Mouse (Mus musculus): ENCODE measurements around the gene Arhgap40. TPM values are rescaled to one million over a fixed set of nuclear protein-coding genes. Genes with fewer than 3 reads are reported as not detected.

Gene Arhgap40
- polyA plus RNA-seq (2016; fragmentation: Nextera tagmentation; extraction: Ambion mirVana), result 0.46 and 0.51 TPM in 2 replicates

DNA sequence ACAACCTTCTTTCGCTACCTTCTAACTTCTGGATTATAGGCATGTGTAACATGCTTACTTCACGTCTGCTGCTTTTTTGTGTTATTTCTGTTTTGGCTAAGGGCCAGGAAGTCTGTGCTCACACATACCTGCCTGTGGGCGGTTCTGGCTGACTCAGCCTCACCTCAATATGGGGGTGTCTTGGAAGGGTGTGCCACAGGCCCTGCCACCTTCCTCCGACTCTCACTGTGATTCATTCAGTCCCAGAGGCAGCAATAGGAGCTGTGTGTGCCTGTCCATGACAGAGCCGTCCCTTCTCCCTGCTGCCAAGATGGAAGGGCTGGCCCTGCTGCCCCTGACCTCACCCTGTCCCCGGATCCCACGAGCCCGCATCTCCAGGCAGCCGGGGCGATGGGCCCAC, at the start of gene Arhgap40:
Gene Arhgap40 (plus strand): TSS at position 269 of the 400 bp plus-strand sequence.
- Histone ChIP-seq H3K4me2 (replicated peaks) (no peak within 1 kb of the TSS), H3K9me3 (no peaks in the 10 kb centered on the region), H3K27me3 (no peaks in the 10 kb centered on the region), H3K36me3 (no peaks in the 10 kb centered on the region), H3K9ac (replicated peaks) (no peak within 1 kb of the TSS), H3K4me3 (no peak within 1 kb of the TSS), H3K4me1 (no peaks in the 10 kb centered on the region), H3K27ac (replicated peaks) (no peak within 1 kb of the TSS)
- WGBS, result 86% methylated on average over 10 of the region's 10 CpGs
- no peak for ATAC-seq (ENCODE audit: low FRiP score, low read depth)

DNA sequence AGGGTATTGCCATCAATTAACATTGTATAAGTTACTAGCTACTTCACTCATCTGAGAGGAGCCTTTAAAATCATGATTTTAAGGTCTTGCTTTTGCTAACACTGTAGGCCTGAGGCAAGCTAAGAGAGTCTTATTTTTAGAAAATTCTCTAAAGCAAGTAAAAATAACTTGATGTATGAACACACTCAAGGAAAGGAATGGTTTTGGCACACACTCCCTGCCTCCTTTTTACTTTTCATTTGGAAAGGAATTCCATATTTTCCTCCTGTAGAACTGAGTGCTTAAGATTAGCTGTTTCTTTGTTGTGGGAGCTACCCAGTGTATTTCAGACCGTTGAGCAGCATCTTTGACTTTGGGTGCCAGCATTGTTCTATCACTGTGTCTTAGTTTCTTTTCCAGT, 38.4 kb upstream of the Arhgap40 start:
- WGBS, result 86% methylated on average over 1 of the region's 1 CpGs
- peaks cover 64% of the 10 kb centered on the region for H3K36me3 ChIP-seq
- no peak overlapping the region for H3K4me3 ChIP-seq
- no peak overlapping the region for H3K27ac ChIP-seq (replicated peaks)
- no peaks in the 10 kb centered on the region for H3K4me1 ChIP-seq
- H3K9ac ChIP-seq (replicated peaks), result no peak overlapping the region
- ATAC-seq (ENCODE audit: low FRiP score, low read depth), result no peak
- H3K4me2 ChIP-seq (replicated peaks), result no peak overlapping the region
- H3K27me3 ChIP-seq, result no peaks in the 10 kb centered on the region
- H3K9me3 ChIP-seq, result no peaks in the 10 kb centered on the region

DNA sequence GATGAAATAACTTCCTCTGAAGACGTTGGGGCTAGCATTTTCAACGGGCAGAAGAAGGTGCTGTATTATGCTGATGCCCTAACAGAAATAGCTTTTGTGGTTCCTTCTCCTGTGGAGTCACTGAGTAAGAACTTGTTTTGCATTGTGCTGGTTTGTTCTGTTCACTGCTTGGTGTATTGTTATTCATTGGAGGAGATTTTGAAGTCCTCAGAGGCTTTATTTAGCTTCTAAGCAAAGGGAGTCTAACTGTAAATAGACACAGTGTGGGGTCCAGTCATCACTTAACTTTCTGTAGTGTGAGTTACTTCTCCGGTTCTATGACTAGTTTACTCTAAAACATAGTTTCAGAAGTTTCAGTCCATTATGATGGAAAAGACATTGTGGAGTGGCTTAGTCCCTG, 35.0 kb upstream of the Arhgap40 start:
- Histone ChIP-seq H3K27me3 (no peaks in the 10 kb centered on the region), H3K4me3 (no peak overlapping the region), H3K4me1 (no peaks in the 10 kb centered on the region), H3K27ac (replicated peaks) (no peak overlapping the region), H3K9me3 (no peaks in the 10 kb centered on the region), H3K36me3 (peaks cover 82% of the 10 kb centered on the region), H3K9ac (replicated peaks) (no peak overlapping the region), H3K4me2 (replicated peaks) (no peak overlapping the region)
- ATAC-seq (ENCODE audit: low FRiP score, low read depth), result no peak
- WGBS, result 83% methylated on average over 3 of the region's 3 CpGs

DNA sequence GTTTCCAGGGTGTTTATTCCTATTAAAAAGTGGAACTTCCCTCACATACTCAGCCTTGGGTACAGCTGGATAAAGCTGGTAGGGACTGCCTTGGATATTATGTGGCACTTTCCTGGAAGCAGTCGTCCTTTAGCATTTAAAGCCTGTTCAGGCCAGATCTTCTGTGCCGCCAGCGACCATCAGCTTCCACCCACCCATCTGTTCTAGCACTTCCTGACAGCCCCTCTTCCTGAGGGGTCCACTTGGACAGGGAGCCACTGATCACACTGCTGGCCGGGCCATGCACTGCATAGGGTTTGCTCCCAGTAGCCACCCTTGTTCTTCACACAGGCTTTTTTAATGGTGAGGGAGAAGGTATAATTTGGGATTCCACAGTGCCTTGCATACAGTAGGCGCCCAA, 14.1 kb upstream of the Arhgap40 start:
- Histone ChIP-seq H3K36me3 (peaks cover 54% of the 10 kb centered on the region), H3K9me3 (no peaks in the 10 kb centered on the region), H3K4me2 (replicated peaks) (no peak overlapping the region), H3K4me3 (no peak overlapping the region), H3K27ac (replicated peaks) (no peak overlapping the region), H3K4me1 (no peaks in the 10 kb centered on the region), H3K9ac (replicated peaks) (no peak overlapping the region), H3K27me3 (no peaks in the 10 kb centered on the region)
- 87% methylated on average over 5 of the region's 5 CpGs for WGBS
- no peak for ATAC-seq (ENCODE audit: low FRiP score, low read depth)

DNA sequence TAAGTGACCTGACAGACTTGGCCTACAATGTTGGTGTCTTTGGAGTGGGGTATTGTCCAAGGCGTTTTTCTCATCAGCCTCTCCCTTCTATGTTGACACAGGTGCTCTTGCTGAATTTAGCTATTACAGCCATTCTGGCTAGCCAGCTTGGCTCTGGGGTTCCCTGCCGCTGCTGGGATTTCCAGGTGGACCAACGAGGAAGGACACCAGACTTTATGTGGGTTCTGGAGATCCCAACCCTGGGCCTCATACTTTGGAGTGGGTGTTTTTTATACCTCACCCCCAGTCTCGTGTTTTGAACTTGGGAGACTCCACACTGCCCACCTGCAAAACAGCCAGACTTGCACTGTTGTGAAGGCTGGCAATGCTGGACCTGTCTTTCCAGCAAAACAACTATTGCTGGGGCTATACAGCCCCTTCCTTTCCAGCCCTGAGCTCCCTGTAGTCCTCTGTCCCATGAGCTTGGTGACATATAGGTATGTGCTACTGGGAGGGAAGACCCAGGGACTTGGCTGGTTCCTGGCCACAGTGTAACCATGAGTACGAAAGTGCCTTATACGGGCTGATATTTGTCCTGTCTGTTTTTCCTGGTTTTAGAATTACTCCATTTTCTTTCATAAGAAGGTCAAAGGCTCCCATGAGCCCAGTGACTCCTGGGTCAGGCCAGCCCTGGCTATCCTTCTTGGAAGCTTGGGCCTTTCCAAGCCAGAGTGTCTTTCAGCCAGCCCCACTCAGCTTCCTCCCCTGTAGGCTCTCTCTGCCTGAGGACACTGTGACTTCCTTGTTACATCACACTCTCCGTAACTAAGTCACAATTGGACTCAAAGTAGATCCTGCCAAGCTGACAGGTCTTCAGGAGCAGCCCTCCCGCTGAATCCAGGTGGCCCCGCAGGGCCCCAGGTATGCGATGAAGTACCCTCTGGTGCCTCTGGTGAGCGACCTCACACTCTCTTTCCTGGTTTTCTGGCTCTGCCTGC, 10.5 kb upstream of the Arhgap40 start, which contains the start of gene Adig:
Gene Adig (plus strand): TSS at position 777 of the 977 bp plus-strand sequence.
- Histone ChIP-seq H3K4me3 (no peak within 1 kb of the TSS), H3K9ac (replicated peaks) (no peak within 1 kb of the TSS), H3K36me3 (peaks cover 23% of the 10 kb centered on the region), H3K4me1 (no peaks in the 10 kb centered on the region), H3K27me3 (no peaks in the 10 kb centered on the region), H3K27ac (replicated peaks) (no peak within 1 kb of the TSS), H3K9me3 (no peaks in the 10 kb centered on the region), H3K4me2 (replicated peaks) (no peak within 1 kb of the TSS)
- WGBS, result 75% methylated on average over 11 of the region's 11 CpGs
- no peak for ATAC-seq (ENCODE audit: low FRiP score, low read depth)

DNA sequence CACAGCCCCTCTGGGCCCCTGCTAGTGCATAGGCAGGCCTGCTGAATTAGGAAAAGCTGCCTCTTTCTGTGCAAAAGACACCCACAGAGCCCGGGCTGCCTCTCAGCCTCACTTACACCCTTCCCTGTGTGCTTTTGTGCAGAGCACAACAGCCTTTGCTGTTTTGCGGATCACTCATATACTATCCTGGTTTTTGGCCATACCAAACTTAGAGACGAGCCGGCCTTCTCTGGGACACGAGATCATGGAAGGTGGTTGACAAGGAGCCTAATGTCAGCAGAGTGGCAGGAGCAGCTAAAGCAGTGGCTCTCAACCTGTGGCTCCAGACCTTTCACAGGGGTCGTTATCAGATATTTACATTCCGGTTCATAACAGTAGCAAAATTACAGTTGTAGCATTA, 9.4 kb upstream of the Arhgap40 start:
- H3K4me1 ChIP-seq, result no peaks in the 10 kb centered on the region
- WGBS, result 91% methylated on average over 7 of the region's 7 CpGs
- no peak overlapping the region for H3K27ac ChIP-seq (replicated peaks)
- ATAC-seq (ENCODE audit: low FRiP score, low read depth), result no peak
- H3K4me2 ChIP-seq (replicated peaks), result no peak overlapping the region
- H3K9ac ChIP-seq (replicated peaks), result no peak overlapping the region
- H3K9me3 ChIP-seq, result no peaks in the 10 kb centered on the region
- no peaks in the 10 kb centered on the region for H3K27me3 ChIP-seq
- no peak overlapping the region for H3K4me3 ChIP-seq
- H3K36me3 ChIP-seq, result peaks cover 16% of the 10 kb centered on the region

DNA sequence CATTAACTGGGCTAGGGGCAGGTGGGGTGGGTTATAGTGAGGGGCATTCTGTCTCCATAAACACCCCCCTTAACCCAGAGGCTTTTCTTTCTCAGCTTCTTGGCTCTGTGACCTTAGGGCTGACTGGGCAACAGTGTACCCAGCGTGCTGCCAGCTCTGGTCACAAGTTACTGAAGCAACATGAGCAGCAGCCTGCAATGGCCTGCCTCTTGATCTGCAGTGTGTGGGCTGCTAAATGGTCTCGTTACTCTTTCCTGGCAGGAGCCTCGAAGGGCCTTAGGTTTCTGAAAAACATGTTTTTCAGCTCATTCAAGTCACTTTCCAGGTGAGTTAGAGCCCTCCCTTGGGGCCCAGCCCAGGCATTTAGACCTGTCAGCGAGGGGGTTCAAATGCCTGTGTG, 8.9 kb upstream of the Arhgap40 start:
- WGBS, result 84% methylated on average over 4 of the region's 4 CpGs
- Histone ChIP-seq H3K4me2 (replicated peaks) (no peak overlapping the region), H3K4me1 (no peaks in the 10 kb centered on the region), H3K27ac (replicated peaks) (no peak overlapping the region), H3K27me3 (no peaks in the 10 kb centered on the region), H3K9ac (replicated peaks) (no peak overlapping the region), H3K9me3 (no peaks in the 10 kb centered on the region), H3K4me3 (no peak overlapping the region), H3K36me3 (peaks cover 12% of the 10 kb centered on the region)
- ATAC-seq (ENCODE audit: low FRiP score, low read depth), result no peak

DNA sequence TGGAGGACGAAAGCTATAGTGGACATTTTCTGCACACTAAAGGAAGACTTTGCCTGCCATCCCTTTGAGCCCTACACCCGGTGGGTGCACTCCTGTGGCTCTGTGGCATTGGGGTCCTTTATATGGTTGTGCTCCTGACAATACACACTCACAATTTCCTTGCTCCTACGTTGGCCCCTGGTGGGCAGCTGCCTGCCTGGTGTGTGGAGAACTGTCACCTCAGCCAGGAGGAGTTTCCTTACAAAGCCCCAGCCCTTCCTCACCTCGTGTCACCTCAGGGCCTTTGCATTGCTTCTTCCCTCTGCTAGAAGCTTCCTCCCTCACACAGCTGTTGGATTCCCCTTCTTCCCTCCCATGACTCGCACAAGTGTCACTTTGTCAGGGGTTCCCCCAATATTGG, 6.1 kb upstream of the Arhgap40 start:
- Histone ChIP-seq H3K9me3 (no peaks in the 10 kb centered on the region), H3K36me3 (no peaks in the 10 kb centered on the region), H3K4me1 (no peaks in the 10 kb centered on the region), H3K9ac (replicated peaks) (no peak overlapping the region), H3K27me3 (no peaks in the 10 kb centered on the region), H3K4me3 (no peak overlapping the region), H3K4me2 (replicated peaks) (no peak overlapping the region), H3K27ac (replicated peaks) (no peak overlapping the region)
- ATAC-seq (ENCODE audit: low FRiP score, low read depth), result no peak
- WGBS, result 83% methylated on average over 5 of the region's 5 CpGs

DNA sequence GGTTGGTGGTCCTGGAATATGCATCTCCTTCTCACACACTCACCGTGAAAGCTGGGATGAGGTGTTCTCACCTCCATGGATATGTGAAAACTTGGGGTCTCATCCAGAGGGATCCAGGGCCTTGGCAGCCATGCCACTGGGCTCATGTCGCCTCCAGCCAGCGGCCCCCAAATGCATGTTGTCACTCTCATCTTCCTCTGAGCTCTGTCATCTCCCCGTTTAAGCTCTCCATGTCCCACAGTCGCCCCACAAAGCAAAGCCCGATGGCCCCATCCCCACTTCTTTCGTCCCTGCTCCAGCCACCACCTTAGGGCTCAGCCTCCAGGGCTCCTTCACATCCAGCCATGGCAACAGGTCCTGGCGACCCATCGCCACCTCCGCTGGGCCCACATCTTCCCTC, 5.5 kb upstream of the Arhgap40 start:
- no peak overlapping the region for H3K4me2 ChIP-seq (replicated peaks)
- no peak for ATAC-seq (ENCODE audit: low FRiP score, low read depth)
- H3K27ac ChIP-seq (replicated peaks), result no peak overlapping the region
- H3K36me3 ChIP-seq, result no peaks in the 10 kb centered on the region
- no peaks in the 10 kb centered on the region for H3K4me1 ChIP-seq
- no peaks in the 10 kb centered on the region for H3K27me3 ChIP-seq
- WGBS, result 93% methylated on average over 10 of the region's 10 CpGs
- no peaks in the 10 kb centered on the region for H3K9me3 ChIP-seq
- no peak overlapping the region for H3K4me3 ChIP-seq
- no peak overlapping the region for H3K9ac ChIP-seq (replicated peaks)

DNA sequence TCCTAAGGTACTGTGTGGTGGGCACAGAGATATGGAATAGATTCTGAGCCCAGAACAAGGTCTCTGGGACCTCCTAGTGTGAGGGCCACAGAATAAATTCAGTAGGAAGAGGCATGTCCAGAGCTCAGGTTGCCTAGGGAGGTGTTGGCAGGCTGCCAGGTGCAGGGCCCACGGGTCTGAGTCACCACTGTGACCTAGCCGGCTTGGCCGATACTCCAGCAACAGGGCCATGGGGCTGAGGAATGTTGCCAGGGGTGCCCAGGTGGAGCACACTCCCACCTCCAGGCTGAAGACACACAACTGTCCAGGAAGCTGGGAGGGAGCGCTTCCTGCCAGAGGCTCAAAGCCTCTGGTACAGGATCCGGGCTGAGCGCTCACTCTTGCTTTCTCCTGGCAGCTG, 1.9 kb upstream of the Arhgap40 start:
- Histone ChIP-seq H3K4me3 (no peak overlapping the region), H3K4me1 (no peaks in the 10 kb centered on the region), H3K27me3 (no peaks in the 10 kb centered on the region), H3K9ac (replicated peaks) (no peak overlapping the region), H3K36me3 (no peaks in the 10 kb centered on the region), H3K9me3 (no peaks in the 10 kb centered on the region), H3K27ac (replicated peaks) (no peak overlapping the region), H3K4me2 (replicated peaks) (no peak overlapping the region)
- no peak for ATAC-seq (ENCODE audit: low FRiP score, low read depth)
- WGBS, result 86% methylated on average over 6 of the region's 6 CpGs

DNA sequence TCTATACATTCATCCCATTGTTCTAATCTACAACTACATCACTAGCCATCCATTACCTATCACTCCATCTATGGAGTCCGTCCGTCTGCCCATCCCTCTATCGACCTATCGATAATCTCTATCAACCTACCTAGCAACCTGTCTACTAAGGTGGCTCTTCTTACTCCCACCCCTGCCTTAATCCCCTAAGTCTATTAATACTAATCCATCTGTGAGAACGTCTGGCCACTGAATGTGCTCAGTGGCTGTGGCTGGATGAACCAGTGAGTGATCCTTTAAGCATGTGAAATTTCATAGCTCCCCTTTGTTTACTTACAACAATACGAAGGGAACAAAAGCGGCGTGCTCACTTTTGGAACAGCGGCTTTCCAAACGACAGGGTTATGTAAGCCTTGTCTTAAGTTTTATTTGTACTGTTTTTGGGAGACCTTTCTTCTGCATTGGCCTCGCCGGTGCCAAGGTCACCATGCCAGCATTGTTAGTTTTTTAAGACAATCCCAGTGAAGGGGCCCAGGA, 1.3 kb downstream of the Arhgap40 start:
- Histone ChIP-seq H3K4me1 (no peaks in the 10 kb centered on the region), H3K36me3 (no peaks in the 10 kb centered on the region), H3K9ac (replicated peaks) (no peak overlapping the region), H3K27ac (replicated peaks) (no peak overlapping the region), H3K27me3 (no peaks in the 10 kb centered on the region), H3K4me3 (no peak overlapping the region), H3K9me3 (no peaks in the 10 kb centered on the region), H3K4me2 (replicated peaks) (no peak overlapping the region)
- no peak for ATAC-seq (ENCODE audit: low FRiP score, low read depth)
- WGBS, result 73% methylated on average over 12 of the region's 12 CpGs

DNA sequence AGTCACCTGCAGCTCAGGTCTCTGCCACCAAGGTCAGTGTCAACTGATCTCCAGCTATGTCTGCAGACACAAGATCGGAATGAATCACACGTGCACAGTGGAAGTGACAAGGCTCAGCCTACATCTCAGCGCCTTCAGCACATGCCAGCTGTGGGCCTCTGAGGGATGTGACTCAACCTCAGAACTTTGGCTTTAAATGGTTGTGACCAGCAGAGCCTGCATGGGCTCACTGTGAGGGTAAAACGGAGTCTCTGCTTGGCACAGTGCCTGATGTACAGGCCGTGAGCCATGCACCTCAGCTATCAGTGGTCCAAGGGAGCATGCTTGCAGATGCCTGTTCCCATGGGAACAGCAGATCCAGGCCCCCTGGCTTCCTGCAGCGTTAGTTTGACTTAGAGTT, 6.0 kb downstream of the Arhgap40 start:
- ATAC-seq (ENCODE audit: low FRiP score, low read depth), result no peak
- 0 out of 2 replicates have a peak, but pooled peaks cover 3% of the 10 kb centered on the region for H3K9me3 ChIP-seq
- no peak overlapping the region for H3K9ac ChIP-seq (replicated peaks)
- H3K4me3 ChIP-seq, result no peak overlapping the region
- H3K27ac ChIP-seq (replicated peaks), result no peak overlapping the region
- H3K36me3 ChIP-seq, result no peaks in the 10 kb centered on the region
- no peak overlapping the region for H3K4me2 ChIP-seq (replicated peaks)
- no peaks in the 10 kb centered on the region for H3K27me3 ChIP-seq
- WGBS, result 70% methylated on average over 6 of the region's 6 CpGs
- no peaks in the 10 kb centered on the region for H3K4me1 ChIP-seq

Measured in midbrain, embryonic 12.5 days (tissue).